Mouse (Mus musculus): ENCODE data around the gene Pigo. TPM values are rescaled to one million over a fixed set of nuclear protein-coding genes. Genes with fewer than 3 reads are reported as not detected.

Gene Pigo
- total RNA-seq, 1 experiment from 2014 or later: 12.2 TPM

DNA sequence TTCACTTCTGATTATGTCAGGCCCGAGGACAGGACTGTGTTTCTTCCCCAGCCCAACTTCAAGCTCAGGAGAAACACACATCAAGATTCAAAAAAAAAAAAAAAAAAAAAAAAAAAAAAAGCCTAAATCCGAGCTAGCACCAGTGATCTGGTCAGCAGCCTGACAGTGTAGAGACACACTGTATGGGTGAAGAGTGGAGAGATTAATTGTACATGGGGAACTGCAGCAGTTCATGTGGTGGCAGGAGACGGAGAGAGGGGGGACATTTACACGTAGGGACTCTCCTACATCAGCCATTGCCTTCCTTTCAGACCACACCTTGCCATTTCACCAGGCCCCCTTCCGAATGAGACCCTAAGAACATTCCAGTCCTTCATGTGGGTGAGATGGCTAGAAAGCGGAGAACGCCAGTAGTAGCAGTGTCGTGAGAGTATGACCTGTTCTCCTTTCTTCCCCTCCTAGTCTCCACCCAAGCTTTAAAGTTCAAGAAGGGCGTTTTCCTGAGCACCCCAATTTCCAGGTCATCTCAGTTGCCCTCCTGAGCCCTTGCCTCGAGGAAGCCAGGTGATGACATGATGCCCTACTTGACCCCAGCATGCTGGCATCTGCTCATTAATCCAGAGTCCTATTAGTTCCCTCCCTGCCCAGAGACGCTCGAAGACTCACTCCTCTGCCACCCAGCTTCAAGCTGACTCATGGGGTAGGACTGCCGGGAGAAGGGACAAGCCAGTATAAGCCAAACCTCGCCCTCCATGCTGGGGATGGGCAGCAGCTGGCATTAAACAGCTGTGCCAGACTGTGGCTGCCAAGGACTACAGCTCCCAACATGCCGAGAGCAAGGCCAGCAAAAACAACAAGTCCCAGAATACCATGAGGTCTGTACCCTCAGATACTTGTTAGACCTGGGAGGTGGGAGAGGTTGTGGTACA is 13.2 kb upstream of the Pigo start:
- no peak for ATAC-seq (replicated peaks; ENCODE audit: low read depth, poor library complexity, severe bottlenecking)

DNA sequence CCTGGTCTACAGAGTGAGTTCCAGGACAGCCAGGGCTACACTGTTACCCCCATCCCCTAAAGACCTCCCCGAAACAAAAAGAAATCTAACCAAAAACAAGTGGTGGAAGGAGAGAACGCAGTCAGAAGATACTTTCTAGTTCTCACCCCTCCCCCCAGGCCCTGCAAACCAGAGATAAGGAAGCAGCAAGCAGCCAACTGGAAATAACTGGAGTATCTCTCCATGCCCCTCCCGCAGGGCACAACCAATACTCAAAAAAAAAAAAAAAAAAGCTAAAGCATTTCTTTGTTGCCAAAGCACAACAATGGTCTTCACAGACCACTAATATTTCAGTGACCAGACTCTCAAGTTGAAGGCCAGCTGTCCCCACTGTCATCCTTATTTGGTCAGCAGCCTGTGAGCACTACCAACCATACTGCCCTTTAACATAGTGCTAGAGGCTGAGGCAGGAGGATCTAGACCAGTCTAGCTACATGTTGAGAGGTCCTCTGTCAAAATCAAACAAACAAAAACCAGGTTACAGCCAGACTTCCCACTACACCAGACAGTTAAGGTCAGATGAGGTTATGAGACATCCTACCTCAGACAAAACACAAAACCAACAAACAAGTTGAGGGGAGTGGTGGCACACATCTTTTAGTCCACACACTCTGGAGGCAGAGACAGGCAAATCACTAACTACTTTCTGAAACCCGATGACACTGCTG is 12.4 kb upstream of the Pigo start:
- ATAC-seq (replicated peaks; ENCODE audit: low read depth, poor library complexity, severe bottlenecking): peak; percentile 58

DNA sequence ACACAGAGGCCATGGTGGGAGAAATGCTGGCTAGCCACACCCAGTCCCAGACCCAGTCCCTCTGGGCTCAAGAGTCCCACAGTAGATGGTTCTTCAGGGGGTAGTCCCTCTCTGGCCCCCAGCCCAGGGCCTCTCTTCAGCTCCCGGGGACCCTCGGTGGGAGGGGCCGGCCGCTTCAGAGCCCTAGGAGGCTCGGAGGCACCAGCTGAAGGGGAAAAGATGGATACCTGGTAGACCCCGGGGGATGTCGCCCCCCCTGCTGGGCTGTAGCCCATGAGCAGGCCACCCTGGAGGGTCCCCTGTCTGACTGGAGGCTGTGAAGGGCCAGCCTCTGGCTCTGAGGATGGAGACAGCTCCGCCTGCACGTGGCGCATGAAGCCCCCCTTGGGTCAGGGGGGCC is 10.7 kb upstream of the Pigo start:
- ATAC-seq (replicated peaks; ENCODE audit: low read depth, poor library complexity, severe bottlenecking): no peak

DNA sequence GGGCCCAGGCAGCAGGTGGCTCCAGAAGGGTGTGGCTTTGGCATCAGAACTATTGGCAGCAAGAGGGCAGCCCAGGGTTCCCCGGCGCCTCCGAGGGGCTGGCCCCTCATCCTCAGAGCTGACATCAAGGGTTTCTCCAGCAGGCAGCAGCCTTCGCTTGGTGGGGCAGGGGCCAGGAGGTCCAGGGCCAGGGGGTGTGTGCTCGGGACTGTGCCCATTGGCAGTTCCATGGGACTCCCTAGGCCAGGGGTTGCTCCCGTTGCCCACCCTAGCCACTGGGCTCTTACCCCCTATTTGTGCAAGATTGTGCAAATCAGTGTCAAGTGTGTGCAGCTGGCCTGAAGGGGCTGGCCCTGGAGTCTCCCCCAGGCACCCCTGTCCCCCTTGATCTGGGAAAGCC is 10.2 kb upstream of the Pigo start:
- ATAC-seq (replicated peaks; ENCODE audit: low read depth, poor library complexity, severe bottlenecking): no peak

DNA sequence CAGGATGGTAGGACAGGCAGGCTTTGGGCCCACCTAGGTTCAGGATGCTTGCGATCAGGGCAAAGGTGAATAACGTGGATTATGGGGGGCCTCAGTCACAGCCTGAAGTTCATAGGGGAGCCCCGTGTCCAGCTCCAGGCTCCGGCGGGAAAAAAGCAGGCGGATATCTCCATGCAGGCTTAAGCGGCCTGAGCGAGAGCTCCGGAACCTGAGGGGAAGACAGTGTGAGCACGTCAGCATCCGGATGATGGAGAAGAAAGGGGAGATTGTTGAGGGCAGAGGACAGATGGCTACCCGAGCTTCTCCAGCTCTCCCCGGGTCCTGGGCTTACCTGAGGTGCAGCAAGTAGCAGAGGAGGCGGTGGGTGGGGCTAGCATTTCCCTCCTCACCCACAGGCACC is 7.9 kb upstream of the Pigo start:
- no peak for ATAC-seq (replicated peaks; ENCODE audit: low read depth, poor library complexity, severe bottlenecking)

DNA sequence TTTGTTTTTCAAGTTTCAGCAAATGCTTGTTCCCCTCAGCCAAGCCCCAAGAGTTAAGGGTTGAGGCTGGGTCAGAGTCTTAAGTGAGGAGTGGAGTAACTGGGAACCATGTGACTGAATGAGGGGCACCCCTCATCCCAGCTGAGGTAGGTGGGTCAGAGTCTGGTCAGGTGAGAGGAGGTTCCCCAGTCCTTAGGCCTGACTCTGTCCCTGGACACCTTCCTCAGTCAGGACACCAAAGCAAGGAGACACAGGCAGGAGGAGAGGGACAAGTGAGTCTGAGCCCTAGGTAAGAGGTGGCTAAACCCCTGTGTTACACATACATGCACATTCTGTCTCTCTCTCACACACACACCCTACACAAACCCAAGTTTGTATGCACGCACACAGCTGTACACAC is 6.9 kb upstream of the Pigo start:
- ATAC-seq (replicated peaks; ENCODE audit: low read depth, poor library complexity, severe bottlenecking): no peak

DNA sequence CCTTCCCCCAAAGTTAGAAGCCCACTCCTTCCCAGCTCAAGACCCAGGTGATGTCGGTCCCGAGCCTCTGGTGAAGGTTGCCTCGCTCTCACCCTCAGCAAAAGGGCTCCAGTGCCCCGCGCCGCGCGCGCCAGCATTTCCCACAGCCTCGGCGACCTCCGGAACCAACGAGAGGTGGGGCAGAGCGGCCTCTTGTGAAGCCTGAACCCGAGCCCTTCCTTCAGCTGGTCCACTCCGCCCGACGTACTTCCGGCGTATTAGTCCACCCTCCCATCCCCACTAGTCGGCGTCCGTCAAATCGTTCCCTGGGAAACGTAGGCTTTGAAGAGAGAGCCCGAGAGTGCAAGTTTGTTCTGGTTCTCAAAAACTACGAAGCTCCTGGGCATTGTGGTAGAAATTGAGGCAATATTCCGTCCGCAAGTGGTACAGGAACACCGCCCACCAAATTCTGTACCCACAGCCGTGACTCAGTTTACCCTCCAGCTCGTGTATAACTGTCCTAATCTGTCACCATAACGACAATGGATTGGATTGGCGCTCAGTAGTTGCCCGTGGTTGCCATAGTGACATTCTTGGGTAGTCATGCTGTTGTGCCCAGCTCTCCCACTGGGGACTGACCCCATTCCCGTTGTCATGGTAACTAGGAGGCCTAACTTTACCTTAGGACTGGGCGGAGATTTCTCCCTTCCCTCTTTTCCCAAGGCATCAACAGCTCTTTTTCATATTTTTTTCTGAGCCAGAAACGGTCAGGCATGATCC is 5.8 kb upstream of the Pigo start, which contains the start of gene Stoml2:
Stoml2 (minus strand) TSS at position 474 of the 759 bp plus-strand sequence.
- ATAC-seq (replicated peaks; ENCODE audit: low read depth, poor library complexity, severe bottlenecking): peak; percentile 96

DNA sequence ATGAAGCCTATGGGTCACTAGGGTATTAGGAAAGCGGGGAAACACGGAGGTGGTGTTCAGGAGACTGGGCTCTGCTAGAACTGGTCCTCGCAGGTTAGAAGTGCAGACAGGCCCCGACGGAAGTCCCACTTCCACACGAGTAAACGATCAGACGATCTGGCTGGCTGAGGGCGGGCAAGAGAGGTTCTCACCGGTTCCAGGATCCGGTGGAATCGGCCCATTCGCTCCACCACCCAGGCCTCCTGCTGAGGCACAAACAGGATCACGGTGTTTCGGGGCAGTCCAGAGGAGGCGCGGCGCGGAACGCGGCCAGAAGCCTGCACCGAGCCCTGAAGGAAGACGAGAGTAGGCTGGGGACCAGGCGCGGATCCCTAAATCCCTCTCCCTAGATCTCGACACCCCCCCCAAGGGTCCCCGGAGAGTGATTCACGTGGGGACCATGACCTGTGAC is 5.2 kb upstream of the Pigo start:
- peak; percentile 26 for ATAC-seq (replicated peaks; ENCODE audit: low read depth, poor library complexity, severe bottlenecking)

DNA sequence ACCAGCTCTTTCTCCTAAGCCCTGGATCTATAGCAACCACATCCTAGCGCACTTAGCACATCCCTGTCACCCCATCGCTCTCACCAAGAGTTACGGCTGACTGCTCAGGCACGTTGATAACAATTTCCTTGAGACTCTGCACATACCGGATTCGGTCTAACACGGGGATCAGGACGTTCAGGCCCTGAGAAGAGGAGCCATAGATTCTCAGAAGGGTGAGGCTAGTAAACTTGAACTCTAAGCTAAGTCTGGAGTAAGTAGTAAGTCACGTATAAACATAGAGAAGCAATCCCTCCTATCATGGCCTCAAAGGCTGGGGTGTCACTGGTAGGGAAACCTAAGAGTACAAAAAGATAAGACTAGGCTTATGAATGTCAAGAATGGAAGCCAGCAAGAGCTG is 4.7 kb upstream of the Pigo start:
- ATAC-seq (replicated peaks; ENCODE audit: low read depth, poor library complexity, severe bottlenecking): no peak

DNA sequence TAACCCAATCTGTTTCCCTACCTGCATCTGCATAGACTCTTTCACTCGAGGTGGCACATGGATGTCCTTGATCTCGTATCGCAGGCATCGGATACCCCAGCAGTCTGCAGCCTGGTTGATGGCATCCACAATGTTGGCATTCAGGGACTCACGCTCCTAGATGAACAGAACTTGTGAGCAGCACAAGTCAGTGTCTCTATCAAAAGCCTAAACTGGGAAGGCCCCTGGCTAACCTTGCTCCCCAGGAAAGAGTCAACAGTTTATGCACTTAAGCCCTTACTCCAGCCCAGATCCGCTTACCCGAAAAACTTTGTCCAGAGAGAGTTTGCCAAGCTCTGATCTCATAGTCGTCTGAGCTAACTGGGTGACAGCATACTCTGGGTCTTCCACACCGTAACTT is 4.1 kb upstream of the Pigo start:
- ATAC-seq (replicated peaks; ENCODE audit: low read depth, poor library complexity, severe bottlenecking): no peak

DNA sequence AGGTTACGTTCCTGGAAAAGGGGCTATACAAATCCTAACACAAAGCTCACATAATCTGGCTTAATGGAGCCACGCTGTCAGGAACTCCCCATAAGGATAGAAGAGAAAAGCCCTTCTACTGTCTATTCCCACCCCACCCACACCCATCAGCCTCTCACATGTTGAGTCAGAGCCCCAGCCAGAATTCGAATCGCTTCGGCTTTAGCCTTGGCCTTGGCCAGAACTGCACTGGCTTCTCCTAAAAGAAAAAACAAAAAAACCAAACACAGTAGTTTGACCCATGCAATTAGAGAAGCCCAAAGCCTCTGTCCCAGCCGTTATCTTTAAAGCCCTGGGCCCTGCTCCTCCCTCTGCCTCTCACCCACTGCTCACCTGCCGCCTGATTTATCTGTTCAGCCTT is 3.5 kb upstream of the Pigo start:
- no peak for ATAC-seq (replicated peaks; ENCODE audit: low read depth, poor library complexity, severe bottlenecking)

DNA sequence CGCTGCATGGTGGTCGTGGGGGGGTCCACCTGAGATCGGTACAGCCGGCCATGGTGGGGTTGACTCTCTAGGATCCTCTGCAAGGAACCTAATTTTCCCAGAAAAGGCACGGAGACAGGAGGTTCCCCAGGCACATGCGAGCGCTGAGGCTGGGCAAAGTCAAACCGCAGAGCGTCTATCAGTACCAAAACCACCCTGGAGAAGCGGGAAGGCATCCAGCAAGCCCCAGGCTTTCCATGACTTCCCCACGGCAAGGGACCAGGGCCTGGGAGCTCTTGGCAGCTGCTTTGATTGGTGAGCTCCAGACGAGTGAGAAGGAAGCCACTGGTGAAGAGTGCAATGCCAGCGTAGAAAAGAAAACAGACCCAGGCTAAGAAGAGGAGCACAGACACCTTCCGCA is 946 bp downstream of the Pigo start:
- ATAC-seq (replicated peaks; ENCODE audit: low read depth, poor library complexity, severe bottlenecking): no peak

DNA sequence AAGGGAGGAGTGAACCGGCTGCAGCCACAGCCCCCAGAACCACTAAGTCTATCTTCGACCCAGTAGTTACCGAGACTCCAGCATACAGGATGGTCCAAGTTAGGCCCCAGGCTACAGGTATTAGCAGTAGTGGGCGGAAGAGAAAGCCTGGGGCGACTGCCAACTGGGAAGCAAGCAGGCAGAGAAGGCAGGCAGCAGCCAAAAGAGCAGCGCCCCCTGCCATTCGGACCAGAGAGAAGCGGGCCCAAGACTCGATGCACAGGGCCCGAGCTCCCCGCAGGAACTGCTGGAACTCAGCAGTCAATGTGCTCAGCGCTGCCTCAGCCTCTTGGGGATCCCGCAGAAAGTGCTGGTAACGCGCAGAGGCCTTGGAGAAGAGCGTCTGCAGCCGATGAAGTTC is 4.3 kb downstream of the Pigo start:
- no peak for ATAC-seq (replicated peaks; ENCODE audit: low read depth, poor library complexity, severe bottlenecking)

DNA sequence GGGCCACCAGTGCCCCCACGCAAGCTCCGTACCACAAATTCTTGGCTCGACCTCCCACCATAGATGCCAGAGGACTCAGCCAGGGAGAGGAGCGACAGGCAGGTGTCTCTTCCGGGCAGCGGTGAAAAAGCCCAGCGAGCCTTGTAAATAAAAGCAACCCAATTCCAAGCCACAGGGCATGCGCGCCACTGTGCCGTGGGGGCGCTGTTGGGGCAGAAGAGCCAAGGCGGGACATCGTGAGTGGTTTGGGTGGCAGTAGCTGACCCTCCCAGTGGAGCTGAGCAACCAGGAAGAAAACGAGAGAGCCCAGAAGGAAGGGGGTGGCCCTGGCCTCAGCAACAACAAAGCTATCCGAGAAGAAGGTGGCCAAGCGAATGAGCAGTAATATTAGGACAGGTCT is 4.7 kb downstream of the Pigo start:
- no peak for ATAC-seq (replicated peaks; ENCODE audit: low read depth, poor library complexity, severe bottlenecking)

DNA sequence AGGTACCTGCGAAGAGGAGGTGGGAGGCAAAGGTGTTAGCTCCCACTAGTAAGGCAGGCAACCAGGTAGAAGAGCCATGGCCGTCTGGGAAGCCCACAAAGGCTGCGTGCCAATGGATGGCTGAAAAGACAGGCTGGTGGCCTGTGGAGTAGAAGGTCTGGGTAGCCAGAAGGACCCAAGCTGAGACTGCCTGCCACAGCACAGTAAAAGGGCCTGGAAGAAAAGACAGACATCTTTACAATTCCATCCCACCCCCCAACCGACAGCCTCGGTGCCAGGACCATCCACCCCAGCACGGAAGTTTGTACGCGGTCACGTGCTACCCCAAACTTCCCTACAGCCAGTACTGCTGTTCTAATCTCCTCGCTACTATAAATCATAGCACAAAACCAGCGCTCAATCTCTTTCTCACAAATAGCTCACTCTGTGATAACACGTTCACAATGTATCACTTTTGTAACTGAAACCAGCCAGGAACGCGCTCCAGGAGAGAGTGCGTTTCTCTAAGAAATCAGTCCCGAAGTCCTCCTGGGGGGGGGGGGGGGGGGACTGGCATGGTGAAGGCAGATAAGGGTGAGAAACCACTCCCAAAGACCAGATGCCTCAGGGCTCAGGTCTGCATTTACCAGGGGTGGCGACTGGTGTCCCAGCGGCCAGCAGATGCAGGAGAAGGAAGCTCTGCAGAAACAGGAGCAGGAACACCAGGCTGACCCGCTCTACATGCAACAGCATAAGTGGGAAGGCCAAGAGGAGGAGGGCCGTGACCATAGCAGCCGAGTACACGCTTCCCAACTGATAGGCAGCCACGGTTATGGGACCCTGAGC is 5.8 kb downstream of the Pigo start:
- no peak for ATAC-seq (replicated peaks; ENCODE audit: low read depth, poor library complexity, severe bottlenecking)

DNA sequence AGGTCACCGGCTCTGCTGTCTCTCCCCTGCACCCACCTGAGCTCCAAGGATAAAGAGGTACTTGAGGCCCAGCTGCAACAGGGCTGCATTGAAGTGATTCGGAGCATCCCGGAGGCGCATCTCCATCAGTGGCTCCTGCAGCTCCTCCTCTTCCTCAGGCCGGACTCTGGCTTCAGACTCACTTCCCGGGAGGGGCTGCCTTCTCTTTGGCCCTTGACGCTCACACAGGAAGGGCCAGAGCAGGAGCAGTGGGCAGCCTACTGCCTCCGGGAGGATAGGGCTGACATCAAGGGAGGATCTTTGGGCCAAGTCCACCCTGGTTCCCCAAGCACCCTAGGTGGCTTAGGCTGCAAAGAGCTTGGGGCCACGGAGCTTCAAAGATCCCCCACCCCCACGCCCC is 6.4 kb downstream of the Pigo start:
- ATAC-seq (replicated peaks; ENCODE audit: low read depth, poor library complexity, severe bottlenecking): no peak

DNA sequence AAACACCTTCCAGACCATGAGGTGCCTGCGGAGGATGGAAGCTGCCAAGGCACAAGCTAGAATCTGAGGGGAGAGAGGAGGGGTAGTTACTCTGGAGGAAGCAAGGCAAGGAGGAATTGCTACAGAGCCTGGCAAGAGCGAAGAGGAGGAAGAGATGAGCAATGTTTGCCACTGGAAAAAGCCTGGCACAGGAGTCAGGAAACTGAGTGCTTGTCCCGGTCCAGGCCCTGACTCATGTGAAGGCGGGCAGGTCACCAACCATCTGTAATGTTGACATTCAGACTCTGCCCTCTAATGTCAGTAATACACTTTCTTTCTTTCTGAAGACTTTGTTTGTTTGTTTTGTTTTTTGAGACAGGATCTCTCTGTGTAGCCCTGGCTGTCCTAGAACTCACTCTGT is 7.5 kb downstream of the Pigo start:
- ATAC-seq (replicated peaks; ENCODE audit: low read depth, poor library complexity, severe bottlenecking): no peak

DNA sequence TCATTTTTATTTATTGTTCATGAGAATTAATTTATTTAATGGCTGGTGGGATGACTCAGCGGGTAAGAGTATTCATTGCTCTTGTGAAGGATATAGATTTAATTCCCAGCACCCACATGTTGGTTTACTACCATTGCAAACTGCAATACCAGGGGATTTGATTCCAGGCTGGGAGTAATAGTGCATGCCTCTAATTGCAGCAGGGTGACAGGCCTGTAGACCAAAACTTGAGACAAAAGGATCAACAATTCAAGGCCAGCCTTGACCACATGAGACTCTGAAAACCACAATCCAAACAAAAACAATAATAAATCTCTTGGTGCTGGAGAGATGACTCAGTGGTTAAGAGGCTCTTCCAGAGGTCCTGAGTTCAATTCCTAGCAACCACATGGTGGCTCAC is 13.5 kb downstream of the Pigo start:
- no peak for ATAC-seq (replicated peaks; ENCODE audit: low read depth, poor library complexity, severe bottlenecking)

DNA sequence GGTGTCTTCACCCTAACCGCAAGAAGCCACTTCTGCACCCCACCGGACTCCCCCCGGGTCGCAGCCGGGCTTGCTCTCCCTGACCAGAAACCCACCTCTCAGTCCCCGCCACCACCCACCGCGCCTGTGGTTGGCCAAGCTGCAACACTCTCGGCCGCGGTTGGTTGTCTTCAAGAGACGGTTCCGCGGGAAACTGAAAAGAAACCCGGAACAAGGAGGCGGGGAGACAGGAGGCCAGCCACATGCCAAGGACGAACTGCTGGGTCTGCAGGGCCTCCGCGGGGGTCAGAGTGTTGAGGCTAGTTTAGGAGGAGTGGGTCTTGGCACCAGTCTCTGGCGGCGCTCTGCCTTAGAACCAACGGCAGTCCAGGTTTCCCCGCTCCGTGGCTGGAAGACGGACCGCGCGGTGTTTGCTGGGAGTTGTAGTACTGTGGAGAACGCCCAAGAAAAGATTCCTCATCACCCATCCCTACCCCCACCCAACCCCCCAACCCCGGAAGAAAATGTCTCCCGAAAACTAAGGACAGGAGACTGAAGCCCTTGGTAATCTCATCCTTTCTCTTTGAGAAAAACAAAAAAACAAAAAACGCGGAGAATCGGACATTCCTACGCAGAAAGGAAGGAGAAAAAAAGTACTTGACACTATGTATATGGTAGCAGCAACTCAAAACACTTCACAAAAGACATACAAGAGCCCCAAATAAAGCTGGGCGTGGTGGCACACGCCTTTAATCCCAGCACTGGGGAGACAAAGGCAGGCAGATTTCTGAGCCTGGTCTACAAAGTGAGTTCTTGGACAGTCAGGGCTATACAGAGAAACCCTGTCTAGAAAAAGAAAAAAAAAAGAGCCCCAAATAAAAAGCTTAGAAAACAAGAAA is 15.2 kb downstream of the Pigo start, which contains the start of gene Fancg:
Fancg (minus strand) TSS at position 346 of the 878 bp plus-strand sequence.
- ATAC-seq (replicated peaks; ENCODE audit: low read depth, poor library complexity, severe bottlenecking): peak; percentile 88
